Mouse (Mus musculus): Measurements from ENCODE around the gene Trit1.
"Not testable (repeated sequence)": the region's sequence is repeated elsewhere in the genome, so short reads cannot be mapped to it uniquely, and the experiment has no call there.

Gene Trit1

GRCm38 (mm10) chr4:122996618-122997381, 19.6 kb upstream of the Trit1 start:
- in situ Hi-C loops (cut with MboI, MseI) = loop anchor here in 1 of 2 experiments (5.0 kb wide), 1 partner anchor 81 kb away; no protein-coding TSS in a partner anchor

GRCm38 (mm10) chr4:122998537-122999262, 17.7 kb upstream of the Trit1 start:
- in situ Hi-C loops (cut with MboI, MseI) = loop anchor here in 1 of 2 experiments (5.0 kb wide), 1 partner anchor 79 kb away; no protein-coding TSS in a partner anchor

GRCm38 (mm10) chr4:122999263-122999691, 17.1 kb upstream of the Trit1 start:
- in situ Hi-C loops (cut with MboI, MseI) = loop anchor here in 1 of 2 experiments (5.0 kb wide), 1 partner anchor 78 kb away; no protein-coding TSS in a partner anchor

- in situ Hi-C loops (cut with MboI, MseI) = loop anchor here in 1 of 2 experiments (5.0 kb wide), 1 partner anchor 82 kb away; no protein-coding TSS in a partner anchor
Observed at GRCm38 (mm10) chr4:123000130-123000529, 16.3 kb upstream of the Trit1 start.

DNA sequence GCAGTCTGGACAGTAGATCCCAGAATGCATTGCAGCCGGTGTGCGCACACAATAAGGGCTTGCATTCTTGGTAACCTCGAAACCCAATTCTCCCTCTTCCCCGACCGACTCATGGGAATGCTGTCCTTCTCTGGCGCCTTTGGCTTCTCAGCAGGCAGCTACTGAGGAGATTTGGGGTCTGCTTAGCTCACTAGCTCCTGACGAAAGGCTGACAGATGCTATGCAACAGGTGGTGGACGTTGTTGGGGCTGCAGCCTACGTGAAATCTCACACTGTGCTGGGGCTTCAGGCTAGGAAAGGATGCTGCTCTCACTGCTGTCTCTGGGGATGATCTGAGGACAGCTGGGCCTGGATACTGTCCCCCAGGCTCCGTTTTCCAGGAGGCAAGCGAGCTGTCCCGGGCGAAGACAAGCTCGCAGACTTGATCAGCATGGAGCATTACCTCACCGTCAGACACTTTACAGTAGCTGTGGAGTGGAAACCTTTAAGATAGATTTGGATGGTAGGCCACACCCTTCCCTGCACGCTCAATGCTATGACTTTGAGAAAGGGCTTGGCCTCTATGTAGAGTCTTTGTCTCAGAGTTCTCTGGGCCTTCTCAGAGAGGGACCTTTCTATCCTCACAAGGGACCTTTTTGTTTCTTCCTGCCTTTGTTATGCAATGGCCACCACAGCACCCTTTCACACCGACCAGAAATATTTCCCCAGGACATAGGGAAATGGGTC, 15.6 kb upstream of the Trit1 start:
- in situ Hi-C loops (cut with MboI, MseI) = loop anchor here in 1 of 2 experiments (5.0 kb wide), 1 partner anchor 82 kb away; no protein-coding TSS in a partner anchor

DNA sequence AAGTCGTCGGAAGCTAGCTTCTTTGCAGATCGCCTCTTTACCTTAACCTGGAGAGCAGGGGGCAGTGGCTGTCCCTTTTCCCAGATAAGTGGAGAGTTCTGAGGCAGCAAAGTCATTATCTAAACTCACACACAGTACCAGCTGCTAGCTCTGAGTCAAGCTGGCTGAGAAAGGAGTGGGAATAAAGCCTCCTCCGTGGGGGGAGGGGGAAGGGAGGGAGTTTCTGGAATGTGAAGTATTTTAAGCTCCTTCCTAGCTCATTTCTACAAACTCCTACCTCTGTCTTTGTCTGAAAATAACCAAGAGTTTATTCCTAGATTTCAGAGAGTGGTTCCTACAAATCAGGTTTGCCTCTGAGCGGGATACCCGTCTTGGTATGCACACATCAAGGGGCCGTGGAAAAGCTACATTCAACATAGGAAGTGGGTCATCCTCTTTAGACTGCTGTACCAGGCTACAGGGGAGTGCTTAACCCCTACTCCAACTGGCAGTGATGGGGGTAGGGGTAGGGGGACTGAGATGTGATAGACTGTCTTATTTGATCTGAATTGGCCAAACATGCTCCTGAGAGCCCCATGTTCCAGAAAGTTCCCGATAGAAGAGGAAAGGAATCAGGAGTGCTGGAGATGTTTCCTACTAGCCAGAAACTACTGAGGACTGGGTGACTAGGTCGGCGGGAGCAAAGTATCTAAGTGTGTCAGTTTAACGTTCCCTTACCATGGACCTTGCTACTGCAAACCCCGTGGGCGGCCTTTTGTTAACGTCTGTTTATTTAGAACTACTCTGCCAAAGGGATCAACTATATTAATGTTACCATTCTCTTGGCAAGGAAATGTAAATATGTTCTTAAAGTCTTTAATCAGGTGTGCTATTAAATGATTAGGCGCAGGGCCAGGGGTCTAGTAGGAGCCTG, 11.1 kb upstream of the Trit1 start:
- in situ Hi-C loops (cut with MboI, MseI) = no loop called here

GRCm38 (mm10) chr4:123012501-123012900, 3.9 kb upstream of the Trit1 start:
- in situ Hi-C loops (cut with MboI, MseI) = not testable (repeated sequence)

- in situ Hi-C loops (cut with MboI, MseI) = no loop called here
Observed at GRCm38 (mm10) chr4:123013346-123013945, 3.0 kb upstream of the Trit1 start.

DNA sequence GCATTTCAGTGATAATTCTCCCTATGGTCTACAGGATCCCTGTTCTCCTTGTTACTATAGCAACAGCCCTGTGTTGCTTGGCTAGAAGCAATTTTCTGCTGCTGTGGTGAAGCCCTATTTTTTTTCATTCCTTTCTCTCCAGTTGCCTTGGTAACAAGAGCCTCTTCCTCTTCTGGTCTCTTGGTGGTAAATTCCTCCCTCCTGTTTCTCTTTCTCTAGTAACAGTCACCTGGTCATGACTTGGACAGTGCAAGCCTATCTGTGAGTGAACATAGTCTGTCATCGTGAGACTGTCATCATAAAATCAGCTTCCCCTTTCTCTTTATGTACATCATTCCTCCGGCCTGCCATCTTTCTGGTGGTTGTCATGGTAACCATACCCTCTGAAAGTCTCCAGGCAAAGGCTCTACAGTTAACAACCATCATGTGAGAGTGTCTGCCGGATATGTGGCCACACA, 2.4 kb upstream of the Trit1 start:
- in situ Hi-C loops (cut with MboI, MseI) = no loop called here

GRCm38 (mm10) chr4:123014501-123015282, 1.7 kb upstream of the Trit1 start:
- in situ Hi-C loops (cut with MboI, MseI) = no loop called here

DNA sequence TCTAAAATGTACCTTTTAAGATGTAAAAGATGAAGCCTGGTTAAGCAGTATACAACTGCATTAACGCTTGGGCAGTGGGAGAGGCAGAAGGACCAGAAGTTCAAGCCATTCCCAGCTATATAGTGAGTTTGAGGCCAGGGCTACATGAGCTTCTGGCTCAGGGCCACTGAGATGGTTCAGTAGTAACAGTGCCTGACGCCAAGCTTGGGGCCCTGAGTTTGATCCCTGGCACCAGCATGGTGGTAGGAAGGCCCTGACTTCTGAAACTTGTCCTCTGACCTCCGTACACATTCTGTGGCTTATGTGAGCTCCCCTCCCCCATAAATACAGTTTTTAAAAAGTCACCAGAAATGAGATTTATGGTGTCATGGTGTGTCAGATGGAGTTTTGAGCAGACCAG, 5.2 kb downstream of the Trit1 start:
- in situ Hi-C loops (cut with MboI, MseI) = no loop called here

DNA sequence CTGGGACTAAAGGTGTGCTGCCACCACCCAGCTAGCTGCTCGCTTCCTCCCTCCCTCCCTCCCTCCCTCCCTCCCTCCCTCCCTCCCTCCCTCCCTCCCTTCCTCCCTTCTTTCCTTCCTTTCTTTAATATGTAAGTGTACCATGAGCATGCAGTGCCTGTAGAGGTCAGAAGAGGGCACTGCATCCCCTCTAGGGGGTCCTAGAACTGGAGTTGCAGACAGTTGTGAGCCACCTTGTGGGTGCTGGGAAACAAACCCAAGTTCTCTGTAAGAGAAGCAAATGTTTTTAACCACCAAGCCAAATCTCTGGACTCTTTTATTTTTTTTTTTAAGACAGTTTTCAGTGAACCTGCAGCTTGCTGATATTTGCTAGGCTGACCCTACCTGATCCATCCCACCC, 6.5 kb downstream of the Trit1 start:
- in situ Hi-C loops (cut with MboI, MseI) = no loop called here

DNA sequence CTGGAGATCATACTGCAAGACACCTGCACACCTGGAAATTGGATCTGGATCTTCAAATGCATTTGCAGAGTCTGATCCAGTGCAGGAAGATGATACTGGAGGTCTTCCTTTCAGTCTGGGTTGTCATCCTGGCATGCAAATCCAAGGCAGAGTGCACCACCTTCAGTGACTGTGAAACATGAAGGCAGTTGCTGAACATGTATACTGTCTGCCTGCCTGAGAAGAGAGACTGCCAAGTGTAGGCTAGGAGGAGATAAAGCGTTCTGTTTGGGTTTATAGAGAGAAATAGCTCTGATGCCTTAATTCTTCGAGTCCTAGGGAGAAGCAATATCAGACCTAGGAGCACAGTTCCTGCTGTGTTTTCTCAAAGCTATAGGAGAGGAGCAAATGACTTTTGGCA, 9.0 kb downstream of the Trit1 start:
- in situ Hi-C loops (cut with MboI, MseI) = no loop called here

DNA sequence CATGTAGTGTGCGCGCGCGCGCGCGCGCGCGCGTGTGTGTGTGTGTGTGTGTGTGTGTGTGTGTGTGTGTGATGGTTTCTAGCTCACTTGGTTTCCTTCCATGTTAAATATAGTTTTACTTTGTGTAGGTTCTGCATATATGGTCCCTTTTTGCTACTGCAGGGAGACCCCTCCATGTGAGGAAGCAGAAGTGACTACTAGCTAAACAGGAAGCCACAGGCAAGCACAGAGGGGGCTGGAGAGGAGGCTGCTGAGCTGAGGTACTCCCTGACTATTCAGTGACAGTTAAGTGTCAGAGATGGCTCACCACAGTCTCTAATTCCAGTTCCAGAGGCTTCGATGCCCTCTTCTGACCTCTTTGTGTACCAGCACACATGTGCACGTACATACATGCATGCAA, 9.8 kb downstream of the Trit1 start:
- in situ Hi-C loops (cut with MboI, MseI) = no loop called here

- in situ Hi-C loops (cut with MboI, MseI) = no loop called here
Observed at GRCm38 (mm10) chr4:123026597-123026996, 10.2 kb downstream of the Trit1 start.

GRCm38 (mm10) chr4:123034841-123035240, 18.4 kb downstream of the Trit1 start:
- in situ Hi-C loops (cut with MboI, MseI) = loop anchor here in 1 of 2 experiments (10.0 kb wide), 1 partner anchor 1650 kb away; no protein-coding TSS in a partner anchor

DNA sequence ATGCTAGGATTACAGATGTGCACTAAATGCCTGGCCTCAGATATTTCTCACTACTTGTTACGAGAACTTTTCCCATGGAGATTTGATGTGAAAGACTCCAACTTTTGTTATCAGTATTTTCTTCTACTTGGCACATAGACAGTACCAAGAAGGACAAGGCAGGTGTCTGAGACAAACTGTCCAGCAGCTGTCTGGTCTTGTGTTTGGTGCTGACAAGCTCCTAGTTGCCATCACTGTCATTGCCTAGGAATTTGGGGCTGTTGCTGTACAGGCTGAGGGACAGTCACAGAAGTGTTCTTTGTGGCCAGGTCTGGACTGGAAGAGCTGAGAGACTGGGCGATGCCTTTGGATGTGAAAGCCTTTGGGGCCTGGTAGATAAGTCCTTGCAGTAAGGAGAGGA, 19.2 kb downstream of the Trit1 start:
- in situ Hi-C loops (cut with MboI, MseI) = loop anchor here in 1 of 2 experiments (10.0 kb wide), 1 partner anchor 1651 kb away; no protein-coding TSS in a partner anchor

DNA sequence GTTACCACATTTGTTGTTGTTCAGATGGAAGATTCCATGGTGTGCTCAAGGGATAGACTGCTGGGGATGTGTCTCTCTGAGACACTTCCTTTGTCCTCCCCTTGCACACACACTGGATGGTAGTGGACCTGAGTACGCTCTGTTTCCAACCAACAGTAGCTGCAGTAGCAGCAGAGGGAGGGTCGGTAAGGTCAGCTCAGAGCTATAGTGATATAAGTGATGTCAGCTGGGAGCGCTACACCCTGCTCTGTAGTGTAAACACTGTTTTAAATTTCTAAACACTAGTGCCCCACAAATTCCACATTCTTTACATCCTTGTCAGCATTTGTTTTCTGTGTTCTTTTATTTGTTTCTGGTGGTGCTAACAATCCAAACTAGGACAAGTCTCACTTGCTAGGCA, 20.3 kb downstream of the Trit1 start:
- in situ Hi-C loops (cut with MboI, MseI) = loop anchor here in 1 of 2 experiments (10.0 kb wide), 1 partner anchor 1652 kb away; no protein-coding TSS in a partner anchor

DNA sequence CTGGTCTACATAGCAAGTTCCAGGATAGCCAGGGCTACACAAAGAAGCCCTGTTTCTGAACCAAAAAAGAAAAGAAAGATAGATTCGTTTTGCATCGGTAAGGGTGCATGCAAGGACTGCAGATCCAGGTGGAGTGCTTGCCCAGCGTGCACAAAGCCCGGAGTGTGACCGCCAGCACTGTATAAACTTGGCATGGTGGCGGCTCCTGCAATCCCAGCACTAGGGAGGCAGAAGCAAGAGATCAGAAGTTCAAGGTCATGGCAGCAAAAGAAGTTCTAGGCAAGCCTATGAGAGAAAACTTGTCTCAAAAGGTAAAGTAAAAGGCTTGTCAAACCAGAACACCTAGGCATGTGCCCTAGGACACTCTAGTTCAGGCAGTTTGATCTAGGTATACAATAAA, 24.7 kb downstream of the Trit1 start:
- in situ Hi-C loops (cut with MboI, MseI) = no loop called here

All from T-helper 17 cell (primary cell).